Mouse (Mus musculus): ENCODE measurements around the gene Lypd9. TPM values are rescaled to one million over a fixed set of nuclear protein-coding genes. Genes with fewer than 3 reads are reported as not detected.

Lypd9 gene
- polyA plus RNA-seq, 1 experiment = not detected

DNA sequence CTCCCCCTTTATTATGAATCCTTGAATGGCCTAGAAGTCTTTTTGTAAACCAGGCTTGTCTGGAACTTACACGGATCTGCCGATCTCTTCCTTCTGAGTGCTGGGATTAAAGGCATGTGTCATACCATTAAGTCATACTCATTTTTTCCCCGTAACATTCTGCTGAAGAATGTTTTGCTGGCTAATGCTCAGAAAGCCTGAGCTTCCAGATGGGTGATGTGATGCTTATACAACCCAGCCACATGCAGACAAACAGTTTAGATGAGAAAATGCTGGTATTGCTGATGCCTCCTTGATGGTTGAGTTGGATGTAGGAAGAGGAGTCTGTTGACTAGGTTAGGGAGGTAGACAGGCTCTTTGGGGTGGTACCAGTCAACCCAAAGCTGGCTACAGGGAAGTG lies 34.4 kb downstream of the Lypd9 start:
- Histone ChIP-seq H3K4me1 (ENCODE audit: control insufficient read depth, insufficient read depth, low read length) (no peaks in the 10 kb centered on the region), H3K4me3 (ENCODE audit: insufficient read depth, low read depth, low read length) (no peak overlapping the region), H3K27ac (ENCODE audit: insufficient read depth, low read depth, low read length) (no peak overlapping the region)
- no peak for TF ChIP-seq CTCF (IDR thresholded peaks at IDR 0.05; ENCODE audit: insufficient read depth, low read depth, low read length)
- no peak for TF ChIP-seq POLR2A (IDR thresholded peaks at IDR 0.05; ENCODE audit: insufficient read depth, low read depth, low read length)
- 83% methylated on average over 3 of the region's 3 CpGs for WGBS

DNA sequence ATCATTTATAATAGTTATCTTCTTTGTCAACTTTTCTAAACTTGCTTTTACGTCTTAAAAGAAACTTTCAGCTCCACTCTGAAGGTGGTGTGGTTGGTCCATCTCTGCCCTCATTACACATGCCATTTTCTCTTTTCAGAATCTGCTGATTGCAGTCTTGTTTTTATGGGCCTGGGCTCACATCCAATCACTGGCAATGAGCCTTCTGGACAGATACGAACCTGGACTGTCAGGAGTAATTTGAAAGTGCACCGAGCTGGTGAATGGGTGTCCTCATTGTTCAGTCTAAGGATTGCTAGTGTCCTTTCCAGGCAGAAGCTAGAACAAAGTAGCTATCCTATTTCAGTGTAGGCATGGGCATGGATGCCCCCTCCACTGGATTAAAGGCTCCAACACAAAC lies 44.7 kb downstream of the Lypd9 start:
- 26% methylated on average over 3 of the region's 3 CpGs for WGBS
- no peaks in the 10 kb centered on the region for H3K4me1 ChIP-seq (ENCODE audit: control insufficient read depth, insufficient read depth, low read length)
- H3K4me3 ChIP-seq (ENCODE audit: insufficient read depth, low read depth, low read length) = no peak overlapping the region
- TF ChIP-seq POLR2A (IDR thresholded peaks at IDR 0.05; ENCODE audit: insufficient read depth, low read depth, low read length) (no peak), CTCF (IDR thresholded peaks at IDR 0.05; ENCODE audit: insufficient read depth, low read depth, low read length) (no peak)
- no peak overlapping the region for H3K27ac ChIP-seq (ENCODE audit: insufficient read depth, low read depth, low read length)

- TF ChIP-seq POLR2A (IDR thresholded peaks at IDR 0.05; ENCODE audit: insufficient read depth, low read depth, low read length) (no peak), CTCF (IDR thresholded peaks at IDR 0.05; ENCODE audit: insufficient read depth, low read depth, low read length) (no peak)
- 53% methylated on average over 5 of the region's 5 CpGs for WGBS
- H3K4me3 ChIP-seq (ENCODE audit: insufficient read depth, low read depth, low read length) = no peak overlapping the region
- H3K4me1 ChIP-seq (ENCODE audit: control insufficient read depth, insufficient read depth, low read length) = peaks cover 2% of the 10 kb centered on the region; the same call in 1 of the 2 replicates
- H3K27ac ChIP-seq (ENCODE audit: insufficient read depth, low read depth, low read length) = no peak overlapping the region
Measured at GRCm38 (mm10) chr11:58400655-58401054, 52.1 kb downstream of the Lypd9 start.

- no peak overlapping the region for H3K27ac ChIP-seq (ENCODE audit: insufficient read depth, low read depth, low read length)
- H3K4me1 ChIP-seq (ENCODE audit: control insufficient read depth, insufficient read depth, low read length) = peaks cover 2% of the 10 kb centered on the region; the same call in 1 of the 2 replicates
- H3K4me3 ChIP-seq (ENCODE audit: insufficient read depth, low read depth, low read length) = no peak overlapping the region
- TF ChIP-seq POLR2A (IDR thresholded peaks at IDR 0.05; ENCODE audit: insufficient read depth, low read depth, low read length) (no peak), CTCF (IDR thresholded peaks at IDR 0.05; ENCODE audit: insufficient read depth, low read depth, low read length) (no peak)
- 36% methylated on average over 6 of the region's 6 CpGs for WGBS
Measured at GRCm38 (mm10) chr11:58399985-58400645, 52.6 kb downstream of the Lypd9 start.

Other genes with a start within 250 kb of the Lypd9 start
- not detected in 2 replicates for gene 4930438A08Rik, start 178.1 kb downstream of the Lypd9 start, polyA plus RNA-seq (2012; ENCODE audit: insufficient read depth, insufficient read length, low replicate concordance, missing spikeins)
- gene Zfp692, start 145.9 kb downstream of the Lypd9 start, polyA plus RNA-seq (2012; ENCODE audit: insufficient read depth, insufficient read length, low replicate concordance, missing spikeins) = not detected in 2 replicates
- not detected in 2 replicates for gene Zfp672, start 122.6 kb downstream of the Lypd9 start, polyA plus RNA-seq (2012; ENCODE audit: insufficient read depth, insufficient read length, low replicate concordance, missing spikeins)
- gene Sh3bp5l, start 122.2 kb downstream of the Lypd9 start, polyA plus RNA-seq (2012; ENCODE audit: insufficient read depth, insufficient read length, low replicate concordance, missing spikeins) = not detected in 2 replicates
- gene Lypd8, start 73.9 kb downstream of the Lypd9 start, polyA plus RNA-seq (2012; ENCODE audit: insufficient read depth, insufficient read length, low replicate concordance, missing spikeins) = not detected in 2 replicates
- not detected in 2 replicates for gene 1810065E05Rik, start 31.8 kb downstream of the Lypd9 start, polyA plus RNA-seq (2012; ENCODE audit: insufficient read depth, insufficient read length, low replicate concordance, missing spikeins)
- not detected in 2 replicates for gene Gm12253, start 20.4 kb downstream of the Lypd9 start, polyA plus RNA-seq (2012; ENCODE audit: insufficient read depth, insufficient read length, low replicate concordance, missing spikeins)
- not detected in 2 replicates for gene Olfr30, start 9.3 kb upstream of the Lypd9 start, polyA plus RNA-seq (2012; ENCODE audit: insufficient read depth, insufficient read length, low replicate concordance, missing spikeins)
- gene Olfr332, start 39.6 kb upstream of the Lypd9 start, polyA plus RNA-seq (2012; ENCODE audit: insufficient read depth, insufficient read length, low replicate concordance, missing spikeins) = not detected in 2 replicates
- not detected in 2 replicates for gene Olfr331, start 49.6 kb upstream of the Lypd9 start, polyA plus RNA-seq (2012; ENCODE audit: insufficient read depth, insufficient read length, low replicate concordance, missing spikeins)
- not detected in 2 replicates for gene Olfr330, start 81.9 kb upstream of the Lypd9 start, polyA plus RNA-seq (2012; ENCODE audit: insufficient read depth, insufficient read length, low replicate concordance, missing spikeins)
- gene Olfr329-ps, start 93.5 kb upstream of the Lypd9 start, polyA plus RNA-seq (2012; ENCODE audit: insufficient read depth, insufficient read length, low replicate concordance, missing spikeins) = not detected in 2 replicates
- gene Olfr328, start 102.7 kb upstream of the Lypd9 start, polyA plus RNA-seq (2012; ENCODE audit: insufficient read depth, insufficient read length, low replicate concordance, missing spikeins) = not detected in 2 replicates
- not detected in 2 replicates for gene Olfr224, start 117.6 kb upstream of the Lypd9 start, polyA plus RNA-seq (2012; ENCODE audit: insufficient read depth, insufficient read length, low replicate concordance, missing spikeins)
- not detected in 2 replicates for gene Olfr325, start 124.8 kb upstream of the Lypd9 start, polyA plus RNA-seq (2012; ENCODE audit: insufficient read depth, insufficient read length, low replicate concordance, missing spikeins)
- not detected in 2 replicates for gene Olfr324, start 142.2 kb upstream of the Lypd9 start, polyA plus RNA-seq (2012; ENCODE audit: insufficient read depth, insufficient read length, low replicate concordance, missing spikeins)
- gene 2210407C18Rik, start 163.2 kb upstream of the Lypd9 start, polyA plus RNA-seq (2012; ENCODE audit: insufficient read depth, insufficient read length, low replicate concordance, missing spikeins) = not detected in 2 replicates
- gene Olfr323, start 177.6 kb upstream of the Lypd9 start, polyA plus RNA-seq (2012; ENCODE audit: insufficient read depth, insufficient read length, low replicate concordance, missing spikeins) = not detected in 2 replicates
- gene Trim58, start 187.5 kb upstream of the Lypd9 start, polyA plus RNA-seq (2012; ENCODE audit: insufficient read depth, insufficient read length, low replicate concordance, missing spikeins) = not detected in 2 replicates
- not detected in 2 replicates for gene Olfr322, start 205.9 kb upstream of the Lypd9 start, polyA plus RNA-seq (2012; ENCODE audit: insufficient read depth, insufficient read length, low replicate concordance, missing spikeins)
- gene Olfr320, start 228.2 kb upstream of the Lypd9 start, polyA plus RNA-seq (2012; ENCODE audit: insufficient read depth, insufficient read length, low replicate concordance, missing spikeins) = not detected in 2 replicates
- not detected in 2 replicates for gene Olfr319, start 246.2 kb upstream of the Lypd9 start, polyA plus RNA-seq (2012; ENCODE audit: insufficient read depth, insufficient read length, low replicate concordance, missing spikeins)